15 mouse cellular contexts compared by ENCODE assay signal in the genomic region with DNA sequence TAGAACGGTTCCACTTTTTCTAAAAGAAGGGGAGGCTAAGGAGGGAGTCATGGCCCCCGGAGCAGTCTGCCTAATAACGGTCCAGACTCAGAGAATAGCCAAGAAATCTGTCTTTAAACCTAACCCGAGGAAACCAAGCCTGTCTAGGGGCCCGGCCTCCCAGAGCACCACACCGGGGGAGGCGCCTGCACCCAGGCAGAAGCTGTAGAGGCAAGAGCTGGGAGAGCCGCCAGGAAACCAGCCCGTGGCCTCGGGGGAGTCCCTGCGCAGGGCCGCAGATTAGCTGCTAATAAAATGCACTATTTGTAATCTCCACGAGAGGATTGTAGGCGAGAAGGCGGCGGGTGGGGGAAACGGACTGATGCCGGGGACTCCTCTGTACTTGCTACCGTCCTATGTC. TPM values are rescaled to one million over a fixed set of nuclear protein-coding genes. Genes with fewer than 3 reads are reported as not detected.
DNase-seq lines count a peak whose midpoint lies in the region; ATAC-seq lines count a peak whose summit lies in the region.
"Had no signal": no experiment of that assay in that cellular context is flagged by ENCODE, and none has a peak within 500 bp of the region (broad histone marks: within the 10 kb centered on the region; RNA-seq: fewer than 3 reads in every experiment).

No protein-coding gene starts in this region.

- no peaks in the 10 kb centered on the region for H3K9me3 ChIP-seq in intestine, embryonic 16.5 days (ENCODE audit: control insufficient read depth, low read length)
- no peaks in the 10 kb centered on the region for H3K9me3 ChIP-seq in intestine, embryonic 15.5 days
- H3K9me3 ChIP-seq in kidney, embryonic 14.5 days (ENCODE audit: control insufficient read depth, low read length) = no peaks in the 10 kb centered on the region
- no peaks in the 10 kb centered on the region for H3K9me3 ChIP-seq in neural tube, embryonic 13.5 days
- H3K9me3 ChIP-seq in heart, embryonic 11.5 days (replicated peaks; ENCODE audit: control insufficient read depth, low read length) = no peaks in the 10 kb centered on the region
- H3K9me3 ChIP-seq: embryonic facial prominence, embryonic 12.5 days; heart, embryonic 13.5 days had no signal

- peak overlapping the region; percentile 9; the same call in 1 of the 2 replicates for H3K4me3 ChIP-seq in intestine, embryonic 16.5 days (ENCODE audit: low read length)
- no peak overlapping the region for H3K4me3 ChIP-seq in intestine, embryonic 15.5 days (replicated peaks)
- H3K4me3 ChIP-seq in kidney, embryonic 14.5 days (ENCODE audit: low read length) = peak overlapping the region; percentile 65
- peak overlapping the region; percentile 99 for H3K4me3 ChIP-seq in neural tube, embryonic 13.5 days
- no peak overlapping the region for H3K4me3 ChIP-seq in heart, embryonic 11.5 days (ENCODE audit: low read depth, low read length)
- H3K4me3 ChIP-seq: embryonic facial prominence, embryonic 12.5 days; layer of hippocampus, adult 2 months had no signal

- 2% methylated on average over 19 of the region's 19 CpGs for WGBS in intestine, embryonic 16.5 days
- WGBS in intestine, embryonic 15.5 days = 1% methylated on average over 19 of the region's 19 CpGs
- under 1% methylated on average over 19 of the region's 19 CpGs for WGBS in kidney, embryonic 14.5 days
- WGBS in neural tube, embryonic 13.5 days = under 1% methylated on average over 19 of the region's 19 CpGs
- WGBS in heart, embryonic 11.5 days (ENCODE audit: insufficient replicate concordance) = under 1% methylated on average over 19 of the region's 19 CpGs

- no peak for ATAC-seq in intestine, embryonic 16.5 days
- ATAC-seq in intestine, embryonic 15.5 days = no peak
- ATAC-seq in kidney, embryonic 14.5 days (ENCODE audit: low FRiP score, low TSS enrichment) = no peak
- ATAC-seq in neural tube, embryonic 13.5 days (ENCODE audit: low read depth) = peak; percentile 40
- no peak for ATAC-seq in heart, embryonic 11.5 days (replicated peaks; ENCODE audit: insufficient number of reproducible peaks, low FRiP score, low TSS enrichment)

- no peaks in the 10 kb centered on the region for H3K36me3 ChIP-seq in intestine, embryonic 16.5 days (ENCODE audit: control insufficient read depth, insufficient read depth, low read length)
- no peaks in the 10 kb centered on the region for H3K36me3 ChIP-seq in intestine, embryonic 15.5 days
- peaks cover 14% of the 10 kb centered on the region; the same call in 1 of the 2 replicates for H3K36me3 ChIP-seq in kidney, embryonic 14.5 days (ENCODE audit: control insufficient read depth, insufficient read depth, low read length)
- 0 out of 2 replicates have a peak, but pooled peaks cover 2% of the 10 kb centered on the region for H3K36me3 ChIP-seq in neural tube, embryonic 13.5 days
- no peaks in the 10 kb centered on the region for H3K36me3 ChIP-seq in heart, embryonic 11.5 days (ENCODE audit: control insufficient read depth, insufficient read depth, low read length)
- H3K36me3 ChIP-seq: embryonic facial prominence, embryonic 12.5 days; heart, embryonic 13.5 days had no signal

- no peak overlapping the region for H3K4me2 ChIP-seq in intestine, embryonic 16.5 days (ENCODE audit: low read depth, low read length)
- no peak overlapping the region; the same call in 1 of the 2 replicates for H3K4me2 ChIP-seq in intestine, embryonic 15.5 days (replicated peaks)
- H3K4me2 ChIP-seq in kidney, embryonic 14.5 days (replicated peaks; ENCODE audit: low read depth, low read length) = peak overlapping the region; percentile 84
- peak overlapping the region; percentile 96 for H3K4me2 ChIP-seq in neural tube, embryonic 13.5 days
- H3K4me2 ChIP-seq in heart, embryonic 11.5 days = no peak overlapping the region
- H3K4me2 ChIP-seq: embryonic facial prominence, embryonic 12.5 days; heart, embryonic 13.5 days had no signal

- DNase-seq in adrenal gland, adult 2 months = peak; percentile 94
- DNase-seq in layer of hippocampus, postnatal 10 days (ENCODE audit: low spot score in 2 of 2) = no peak
- DNase-seq in heart, adult 8-10 months (ENCODE audit: low spot score) = no peak
- DNase-seq: B cell, adult 2 months; cerebellum, adult 2 months; liver had no signal

- H3K27me3 ChIP-seq in intestine, embryonic 16.5 days (replicated peaks; ENCODE audit: control insufficient read depth, insufficient read depth, low read length) = peaks cover 89% of the 10 kb centered on the region
- peaks cover 93% of the 10 kb centered on the region for H3K27me3 ChIP-seq in intestine, embryonic 15.5 days (replicated peaks)
- H3K27me3 ChIP-seq in kidney, embryonic 14.5 days (ENCODE audit: control insufficient read depth, insufficient read depth, low read length) = no peaks in the 10 kb centered on the region
- H3K27me3 ChIP-seq in neural tube, embryonic 13.5 days = peaks cover 14% of the 10 kb centered on the region
- peaks cover 97% of the 10 kb centered on the region for H3K27me3 ChIP-seq in heart, embryonic 11.5 days (ENCODE audit: control insufficient read depth, insufficient read depth, low read length)

- peaks cover 16% of the 10 kb centered on the region for H3K4me1 ChIP-seq in intestine, embryonic 16.5 days (ENCODE audit: control insufficient read depth, insufficient read depth, low read length)
- peaks cover 22% of the 10 kb centered on the region for H3K4me1 ChIP-seq in intestine, embryonic 15.5 days (replicated peaks)
- H3K4me1 ChIP-seq in kidney, embryonic 14.5 days (ENCODE audit: control insufficient read depth, insufficient read depth, low read length) = peaks cover 49% of the 10 kb centered on the region
- peaks cover 83% of the 10 kb centered on the region for H3K4me1 ChIP-seq in neural tube, embryonic 13.5 days (replicated peaks)
- peaks cover 5% of the 10 kb centered on the region for H3K4me1 ChIP-seq in heart, embryonic 11.5 days (ENCODE audit: control insufficient read depth, insufficient read depth, low read length)
- H3K4me1 ChIP-seq: embryonic facial prominence, embryonic 12.5 days had no signal

- H3K27ac ChIP-seq in intestine, embryonic 16.5 days (ENCODE audit: low read length) = no peak overlapping the region
- H3K27ac ChIP-seq in intestine, embryonic 15.5 days = no peak overlapping the region
- peak overlapping the region; percentile 95 for H3K27ac ChIP-seq in kidney, embryonic 14.5 days (ENCODE audit: low read depth, low read length)
- peak overlapping the region; percentile 100 for H3K27ac ChIP-seq in neural tube, embryonic 13.5 days (replicated peaks)
- no peak overlapping the region for H3K27ac ChIP-seq in heart, embryonic 11.5 days (ENCODE audit: low read depth, low read length)
- H3K27ac ChIP-seq: embryonic facial prominence, embryonic 12.5 days; heart, embryonic 13.5 days; layer of hippocampus, adult 2 months had no signal

- no peak overlapping the region for H3K9ac ChIP-seq in intestine, embryonic 16.5 days (ENCODE audit: low read depth, low read length)
- no peak overlapping the region for H3K9ac ChIP-seq in intestine, embryonic 15.5 days
- peak overlapping the region; percentile 45 for H3K9ac ChIP-seq in kidney, embryonic 14.5 days (ENCODE audit: low read depth, low read length)
- peak overlapping the region; percentile 100 for H3K9ac ChIP-seq in neural tube, embryonic 13.5 days
- no peak overlapping the region for H3K9ac ChIP-seq in heart, embryonic 11.5 days (ENCODE audit: low read depth, low read length)
- H3K9ac ChIP-seq: embryonic facial prominence, embryonic 12.5 days; heart, embryonic 13.5 days had no signal

RNA-seq across cellular contexts. Expression of gene Hoxb9, which starts 1.4 kb away (rescaled TPM):
- polyA plus RNA-seq in intestine, embryonic 16.5 days (2015; fragmentation: Nextera tagmentation; extraction: Ambion mirVana) = 0.99 and 1.2 TPM in 2 replicates
- polyA plus RNA-seq in intestine, embryonic 15.5 days (2015; fragmentation: Nextera tagmentation; extraction: Ambion mirVana) = 1.2 and 1.3 TPM in 2 replicates
- 100 to 1,000 TPM; 183 to 377 TPM for total RNA-seq in adrenal gland, adult 2 months (2021)
- 156 and 180 TPM in 2 replicates for polyA plus RNA-seq in adrenal gland, adult 2 months (2012; rRNA removed)
- 30.0 and 41.4 TPM in 2 replicates for polyA plus RNA-seq in kidney, embryonic 14.5 days (2014; fragmentation: Nextera tagmentation; extraction: Ambion mirVana)
- polyA plus RNA-seq in neural tube, embryonic 13.5 days (2015; fragmentation: Nextera tagmentation; extraction: Ambion mirVana) = 72.9 and 74.7 TPM in 2 replicates
- total RNA-seq in layer of hippocampus, postnatal 10 days (2021) = not detected
- 0.09 TPM in 1 of 2 replicates, not detected in the other for polyA plus RNA-seq in heart, embryonic 11.5 days (2014; fragmentation: Nextera tagmentation; extraction: Ambion mirVana)
- total RNA-seq in heart, adult 8-10 months (2022) = not detected
- total RNA-seq: layer of hippocampus, adult 2 months; megakaryocyte, adult 5-6 weeks had no signal
- polyA plus RNA-seq: cerebellum, adult 2 months; heart, embryonic 13.5 days had no signal

RNA-seq across cellular contexts. Expression of gene Hoxb8, which starts 11.8 kb away (rescaled TPM):
- 0.71 and 0.97 TPM in 2 replicates for polyA plus RNA-seq in intestine, embryonic 16.5 days (2015; fragmentation: Nextera tagmentation; extraction: Ambion mirVana)
- 1.1 and 1.5 TPM in 2 replicates for polyA plus RNA-seq in intestine, embryonic 15.5 days (2015; fragmentation: Nextera tagmentation; extraction: Ambion mirVana)
- 10 to 100 TPM; 67.3 to 93.9 TPM for total RNA-seq in adrenal gland, adult 2 months (2021)
- 357 and 428 TPM in 2 replicates for polyA plus RNA-seq in adrenal gland, adult 2 months (2012; rRNA removed)
- 12.7 and 18.6 TPM in 2 replicates for polyA plus RNA-seq in kidney, embryonic 14.5 days (2014; fragmentation: Nextera tagmentation; extraction: Ambion mirVana)
- 81.7 and 114 TPM in 2 replicates for polyA plus RNA-seq in neural tube, embryonic 13.5 days (2015; fragmentation: Nextera tagmentation; extraction: Ambion mirVana)
- not detected for total RNA-seq in layer of hippocampus, postnatal 10 days (2021)
- polyA plus RNA-seq in heart, embryonic 11.5 days (2014; fragmentation: Nextera tagmentation; extraction: Ambion mirVana) = 0.06 TPM in 1 of 2 replicates, not detected in the other
- not detected for total RNA-seq in heart, adult 8-10 months (2022)
- total RNA-seq: layer of hippocampus, adult 2 months; megakaryocyte, adult 5-6 weeks had no signal
- polyA plus RNA-seq: embryonic facial prominence, embryonic 12.5 days; heart, embryonic 13.5 days had no signal

RNA-seq across cellular contexts. Expression of gene Hoxb7, which starts 16.6 kb away (rescaled TPM):
- polyA plus RNA-seq in intestine, embryonic 16.5 days (2015; fragmentation: Nextera tagmentation; extraction: Ambion mirVana) = 10.0 and 11.3 TPM in 2 replicates
- polyA plus RNA-seq in intestine, embryonic 15.5 days (2015; fragmentation: Nextera tagmentation; extraction: Ambion mirVana) = 10.7 and 12.4 TPM in 2 replicates
- 10 to 100 TPM; 46.4 to 46.7 TPM for total RNA-seq in adrenal gland, adult 2 months (2021)
- polyA plus RNA-seq in adrenal gland, adult 2 months (2012; rRNA removed) = 48.8 and 55.9 TPM in 2 replicates
- 58.6 and 61.9 TPM in 2 replicates for polyA plus RNA-seq in kidney, embryonic 14.5 days (2014; fragmentation: Nextera tagmentation; extraction: Ambion mirVana)
- 124 and 125 TPM in 2 replicates for polyA plus RNA-seq in neural tube, embryonic 13.5 days (2015; fragmentation: Nextera tagmentation; extraction: Ambion mirVana)
- not detected for total RNA-seq in layer of hippocampus, postnatal 10 days (2021)
- polyA plus RNA-seq in heart, embryonic 11.5 days (2014; fragmentation: Nextera tagmentation; extraction: Ambion mirVana) = 0.28 and 0.31 TPM in 2 replicates
- not detected for total RNA-seq in heart, adult 8-10 months (2022)
- total RNA-seq: layer of hippocampus, adult 2 months; megakaryocyte, adult 5-6 weeks had no signal
- polyA plus RNA-seq: cerebellum, adult 2 months; embryonic facial prominence, embryonic 12.5 days had no signal

RNA-seq across cellular contexts. Expression of gene Hoxb6, which starts 22.4 kb away (rescaled TPM):
- polyA plus RNA-seq in intestine, embryonic 16.5 days (2015; fragmentation: Nextera tagmentation; extraction: Ambion mirVana) = 11.1 and 11.3 TPM in 2 replicates
- 14.4 and 16.1 TPM in 2 replicates for polyA plus RNA-seq in intestine, embryonic 15.5 days (2015; fragmentation: Nextera tagmentation; extraction: Ambion mirVana)
- total RNA-seq in adrenal gland, adult 2 months (2021) = 10 to 100 TPM; 33.0 to 72.2 TPM
- 201 and 210 TPM in 2 replicates for polyA plus RNA-seq in adrenal gland, adult 2 months (2012; rRNA removed)
- 44.1 and 53.1 TPM in 2 replicates for polyA plus RNA-seq in kidney, embryonic 14.5 days (2014; fragmentation: Nextera tagmentation; extraction: Ambion mirVana)
- 171 and 174 TPM in 2 replicates for polyA plus RNA-seq in neural tube, embryonic 13.5 days (2015; fragmentation: Nextera tagmentation; extraction: Ambion mirVana)
- total RNA-seq in layer of hippocampus, postnatal 10 days (2021) = not detected
- 0.32 and 0.90 TPM in 2 replicates for polyA plus RNA-seq in heart, embryonic 11.5 days (2014; fragmentation: Nextera tagmentation; extraction: Ambion mirVana)
- not detected for total RNA-seq in heart, adult 8-10 months (2022)
- total RNA-seq: layer of hippocampus, adult 2 months; megakaryocyte, adult 5-6 weeks had no signal
- polyA plus RNA-seq: embryonic facial prominence, embryonic 12.5 days had no signal

RNA-seq across cellular contexts. Expression of gene Hoxb5, which starts 33.3 kb away (rescaled TPM):
- polyA plus RNA-seq in intestine, embryonic 16.5 days (2015; fragmentation: Nextera tagmentation; extraction: Ambion mirVana) = 26.4 and 28.7 TPM in 2 replicates
- 27.2 and 31.3 TPM in 2 replicates for polyA plus RNA-seq in intestine, embryonic 15.5 days (2015; fragmentation: Nextera tagmentation; extraction: Ambion mirVana)
- 10 to 100 TPM; 15.2 to 31.6 TPM for total RNA-seq in adrenal gland, adult 2 months (2021)
- 43.4 and 45.6 TPM in 2 replicates for polyA plus RNA-seq in adrenal gland, adult 2 months (2012; rRNA removed)
- 22.1 and 24.3 TPM in 2 replicates for polyA plus RNA-seq in kidney, embryonic 14.5 days (2014; fragmentation: Nextera tagmentation; extraction: Ambion mirVana)
- polyA plus RNA-seq in neural tube, embryonic 13.5 days (2015; fragmentation: Nextera tagmentation; extraction: Ambion mirVana) = 67.1 and 88.3 TPM in 2 replicates
- not detected for total RNA-seq in layer of hippocampus, postnatal 10 days (2021)
- polyA plus RNA-seq in heart, embryonic 11.5 days (2014; fragmentation: Nextera tagmentation; extraction: Ambion mirVana) = 0.65 and 2.4 TPM in 2 replicates
- total RNA-seq in heart, adult 8-10 months (2022) = under 1 TPM in 1 of 4 experiments, not detected in 3; 0.11 TPM
- total RNA-seq: layer of hippocampus, adult 2 months; megakaryocyte, adult 5-6 weeks had no signal

Comparison
In these comparisons a context has a peak if more than half of its experiments do, and no peak if none do; other contexts are left out.
1. H3K4me3 ChIP-seq: peak in intestine, embryonic 16.5 days (single experiment), kidney, embryonic 14.5 days (single experiment) and neural tube, embryonic 13.5 days (single experiment); none in intestine, embryonic 15.5 days (single experiment) and heart, embryonic 11.5 days (single experiment).
2. H3K27ac ChIP-seq: peak in kidney, embryonic 14.5 days (single experiment) and neural tube, embryonic 13.5 days (single experiment); none in intestine, embryonic 16.5 days (single experiment), intestine, embryonic 15.5 days (single experiment) and heart, embryonic 11.5 days (single experiment).
3. H3K4me2 ChIP-seq: peak in kidney, embryonic 14.5 days (single experiment) and neural tube, embryonic 13.5 days (single experiment); none in intestine, embryonic 16.5 days (single experiment), intestine, embryonic 15.5 days (single experiment) and heart, embryonic 11.5 days (single experiment).
4. H3K9ac ChIP-seq: peak in kidney, embryonic 14.5 days (single experiment) and neural tube, embryonic 13.5 days (single experiment); none in intestine, embryonic 16.5 days (single experiment), intestine, embryonic 15.5 days (single experiment) and heart, embryonic 11.5 days (single experiment).
5. RNA of gene Hoxb9, which starts 1.4 kb away (polyA plus RNA-seq): 156 to 180 TPM in adrenal gland, adult 2 months, 72.9 to 74.7 TPM in neural tube, embryonic 13.5 days and 30.0 to 41.4 TPM in kidney, embryonic 14.5 days; 0.99 to 1.2 TPM in intestine, embryonic 16.5 days, 1.2 to 1.3 TPM in intestine, embryonic 15.5 days and 0.09 TPM in heart, embryonic 11.5 days; every median in the first group is over 10 times any median in the second.